Mouse (Mus musculus): ENCODE results near the gene Gimap9. TPM values are rescaled to one million over a fixed set of nuclear protein-coding genes. Genes with fewer than 3 reads are reported as not detected.

Gimap9 gene
- total RNA-seq, 2 experiments from 2014 or later = 1.0 to 1.4 TPM

Other genes with a start within 250 kb of the Gimap9 start
- gene Zfp467, start 230.3 kb upstream of the Gimap9 start, total RNA-seq (2021) = 10 to 100 TPM; 17.2 to 21.3 TPM
- gene Sspo, start 227.9 kb upstream of the Gimap9 start, total RNA-seq (2021) = under 1 TPM; 0.21 to 0.58 TPM
- gene Atp6v0e2, start 138.5 kb upstream of the Gimap9 start, total RNA-seq (2021) = 100 to 1,000 TPM; 413 to 459 TPM
- 10 to 100 TPM; 27.0 to 30.6 TPM for gene Lrrc61, start 121.3 kb upstream of the Gimap9 start, total RNA-seq (2021)
- 10 to 100 TPM; 15.1 to 15.3 TPM for gene Rarres2, start 103.3 kb upstream of the Gimap9 start, total RNA-seq (2021)
- not detected for gene Gm45021, start 86.5 kb upstream of the Gimap9 start, total RNA-seq (2021)
- 10 to 100 TPM; 29.2 to 30.1 TPM for gene Repin1, start 82.2 kb upstream of the Gimap9 start, total RNA-seq (2021)
- gene Gm44965, start 82.2 kb upstream of the Gimap9 start, total RNA-seq (2021) = not detected
- gene Zfp775, start 74.1 kb upstream of the Gimap9 start, total RNA-seq (2021) = 1 to 10 TPM; 5.6 to 6.6 TPM
- gene AI854703, start 49.4 kb upstream of the Gimap9 start, total RNA-seq (2021) = 10 to 100 TPM; 13.7 to 15.5 TPM
- gene Gimap8, start 28.9 kb upstream of the Gimap9 start, total RNA-seq (2021) = 1 to 10 TPM; 1.5 to 1.7 TPM
- gene Gimap4, start 8.4 kb downstream of the Gimap9 start, total RNA-seq (2021) = under 1 TPM; 0.58 to 0.71 TPM
- 1 to 10 TPM; 6.2 to 8.2 TPM for gene Gimap6, start 32.1 kb downstream of the Gimap9 start, total RNA-seq (2021)
- not detected for gene Gm28053, start 42.5 kb downstream of the Gimap9 start, total RNA-seq (2021)
- not detected for gene Gimap7, start 42.5 kb downstream of the Gimap9 start, total RNA-seq (2021)
- gene Gimap1, start 62.9 kb downstream of the Gimap9 start, total RNA-seq (2021) = 1 to 10 TPM; 3.0 to 3.2 TPM
- 1 to 10 TPM in 1 of 2 experiments, under 1 TPM in 1; 0.98 to 1.2 TPM for gene Gimap5, start 70.1 kb downstream of the Gimap9 start, total RNA-seq (2021)
- not detected for gene Gimap3, start 94.7 kb downstream of the Gimap9 start, total RNA-seq (2021)
- 10 to 100 TPM; 14.7 to 15.4 TPM for gene Tmem176a, start 164.8 kb downstream of the Gimap9 start, total RNA-seq (2021)
- 10 to 100 TPM; 45.6 to 47.8 TPM for gene Tmem176b, start 165.4 kb downstream of the Gimap9 start, total RNA-seq (2021)
- gene Aoc1, start 196.8 kb downstream of the Gimap9 start, total RNA-seq (2021) = not detected

Measured in layer of hippocampus, postnatal 10 days (tissue).